Mouse (Mus musculus) mammary gland, adult 2 months (tissue): ENCODE results near the gene Ifi207. TPM values are rescaled to one million over a fixed set of nuclear protein-coding genes. Genes with fewer than 3 reads are reported as not detected.

Experiments used
- polyA plus RNA-seq: library from polyadenylated mRNA; depleted of rRNA; stranded (reverse); fragments of >200 nt; gene quantifications from 2 replicates; pipeline ENCODE4 v1.2.3, GENCODE M21; 2012; ENCODE audit warnings: low replicate concordance; rRNA removed

Ifi207 gene
- 13.7 and 48.4 TPM in 2 replicates for polyA plus RNA-seq

DNA sequence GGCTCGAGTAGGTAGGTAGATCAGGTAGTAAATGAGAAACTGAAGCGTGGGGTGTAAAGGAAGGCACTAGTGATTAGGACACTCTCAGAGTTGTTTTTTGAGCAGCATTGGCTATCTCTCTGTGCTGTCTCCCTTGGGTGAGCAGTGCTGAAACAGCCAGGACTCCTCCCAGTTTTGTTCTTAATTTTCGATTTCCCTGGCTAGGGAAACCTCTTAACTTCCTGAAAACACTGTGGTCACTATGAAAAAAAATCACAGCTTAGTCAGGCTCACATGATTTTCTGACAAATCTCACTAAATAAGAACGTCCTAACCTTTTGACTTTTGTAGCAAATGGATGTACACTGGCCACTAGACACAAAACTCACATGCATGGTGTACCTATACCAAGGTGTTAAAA is at the start of gene Ifi207:
Ifi207 (minus strand) TSS at position 92 of the 400 bp plus-strand sequence.

DNA sequence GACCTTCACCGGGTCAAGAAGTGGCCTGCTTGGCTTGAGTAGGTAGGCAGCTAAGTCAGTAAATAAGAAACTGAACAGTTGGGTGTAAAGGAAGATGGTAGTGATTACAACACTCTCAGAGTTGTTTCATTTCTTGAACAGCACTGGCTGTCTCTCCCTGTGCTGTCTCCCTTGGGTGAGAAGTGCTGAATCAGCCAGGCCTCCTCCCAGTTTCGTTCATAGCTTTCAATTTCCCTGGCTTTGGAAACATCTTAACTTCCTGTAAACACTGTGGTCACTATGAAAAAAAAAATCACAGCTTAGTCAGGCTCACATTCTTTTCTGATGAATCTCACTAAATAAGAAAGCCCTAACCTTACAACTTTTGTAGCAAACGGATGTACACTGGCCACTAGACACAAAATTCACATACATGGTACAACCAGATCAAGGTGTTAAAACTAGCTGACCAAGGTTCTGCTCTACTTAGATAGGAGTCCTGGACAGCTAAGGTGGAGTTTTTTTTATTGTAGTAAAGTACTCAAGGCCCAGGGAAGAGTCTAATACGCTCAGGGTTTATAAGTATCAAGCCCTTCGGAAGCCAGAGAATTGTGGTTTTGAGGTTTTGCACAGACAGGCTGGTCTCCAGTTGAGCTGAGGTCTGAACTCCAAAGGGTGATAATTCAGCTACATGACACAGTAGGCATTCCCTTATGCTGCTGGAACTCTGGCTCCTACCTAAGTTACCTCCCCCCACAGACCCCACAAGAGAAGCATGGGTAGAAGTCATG is 25.5 kb upstream of the Ifi207 start, which contains the start of gene Ifi204:
Ifi204 (minus strand) TSS at position 96 of the 770 bp plus-strand sequence.

DNA sequence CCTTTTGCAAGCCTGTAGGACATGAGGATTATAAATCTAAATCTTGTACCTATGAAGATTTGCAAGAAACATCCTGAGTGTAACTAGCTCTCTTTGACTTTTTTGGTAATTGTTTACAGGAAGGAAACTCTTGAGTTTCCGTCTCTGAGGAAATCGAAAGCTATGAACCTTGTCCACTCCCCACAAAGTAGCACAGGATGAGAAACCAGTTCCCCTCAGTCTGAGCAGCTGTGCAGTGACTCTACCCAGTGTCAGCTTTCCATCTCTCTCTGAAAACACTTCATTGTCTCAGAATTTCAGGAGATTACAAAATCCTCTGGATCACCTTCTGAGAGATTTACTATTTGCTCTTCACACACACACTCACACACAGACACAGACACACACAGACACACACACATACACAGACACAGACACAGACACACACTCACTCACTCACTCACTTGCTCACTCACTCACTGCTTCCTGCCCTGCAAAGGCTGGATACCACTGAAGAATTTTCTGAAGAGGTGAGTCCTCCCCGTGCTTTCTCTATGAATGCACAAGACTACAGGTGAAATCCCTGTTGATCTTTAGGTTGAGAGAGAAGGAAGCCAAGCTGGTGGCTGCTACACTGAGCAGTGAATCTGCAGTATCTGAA is 68.0 kb downstream of the Ifi207 start, which contains the start of gene Ifi208:
Ifi208 (plus strand) TSS at position 218 of the 640 bp plus-strand sequence.

Other genes starting within 250 kb of the Ifi207 start
- 0.84 and 1.3 TPM in 2 replicates for gene Ifi214, start 205.8 kb downstream of the Ifi207 start, polyA plus RNA-seq
- 14.9 and 18.4 TPM in 2 replicates for gene Ifi213, start 142.5 kb downstream of the Ifi207 start, polyA plus RNA-seq
- gene Ifi209, start 110.8 kb downstream of the Ifi207 start, polyA plus RNA-seq: 2.8 and 5.7 TPM in 2 replicates
- gene Ifi208, start 68.1 kb downstream of the Ifi207 start, polyA plus RNA-seq: 14.5 and 19.2 TPM in 2 replicates
- gene Ifi204, start 25.2 kb upstream of the Ifi207 start, polyA plus RNA-seq: 1.9 and 6.8 TPM in 2 replicates
- gene Ifi211, start 171.3 kb upstream of the Ifi207 start, polyA plus RNA-seq: 2.0 and 4.2 TPM in 2 replicates
- 8.0 and 19.3 TPM in 2 replicates for gene Mndal, start 200.7 kb upstream of the Ifi207 start, polyA plus RNA-seq
- 17.8 and 37.0 TPM in 2 replicates for gene Ifi203, start 200.9 kb upstream of the Ifi207 start, polyA plus RNA-seq
- 0.17 and 0.56 TPM in 2 replicates for gene Ifi202b, start 241.0 kb upstream of the Ifi207 start, polyA plus RNA-seq